Mouse (Mus musculus): ENCODE data around the gene Trpm1. TPM values are rescaled to one million over a fixed set of nuclear protein-coding genes. Genes with fewer than 3 reads are reported as not detected.

Trpm1 gene
- polyA plus RNA-seq, 1 experiment, result 0.15 TPM

DNA sequence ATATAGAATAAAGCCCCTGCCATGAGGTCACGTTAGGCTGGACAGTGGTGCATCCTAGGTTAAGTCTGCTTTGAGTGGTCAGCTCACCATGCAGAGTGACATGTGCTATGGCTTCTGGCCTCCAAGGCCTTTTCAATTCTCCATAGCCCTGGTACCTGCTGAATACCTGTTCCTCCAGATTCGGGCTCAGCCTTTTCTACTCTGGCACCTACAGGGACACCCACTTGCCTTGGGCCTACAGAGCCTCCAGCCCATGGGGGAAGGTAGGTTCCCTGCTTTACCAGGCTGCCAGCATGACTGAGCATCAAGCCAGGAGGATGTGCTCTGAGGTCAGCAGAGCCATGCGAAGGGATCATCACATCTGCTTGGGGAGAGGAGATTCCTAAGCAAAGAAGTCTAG is 9.5 kb downstream of the Trpm1 start:
- Histone ChIP-seq H3K27ac (ENCODE audit: insufficient read depth, low read length) (no peak overlapping the region), H3K4me1 (ENCODE audit: control insufficient read depth, insufficient read depth, low read length) (peaks cover 10% of the 10 kb centered on the region; the same call in 1 of the 2 replicates), H3K4me3 (ENCODE audit: insufficient read depth, low read length) (no peak overlapping the region)
- TF ChIP-seq CTCF (IDR thresholded peaks at IDR 0.05; ENCODE audit: extremely low read depth, insufficient read depth, low read length) (no peak), POLR2A (IDR thresholded peaks at IDR 0.05; ENCODE audit: extremely low read depth, insufficient read depth, low read length) (no peak)

DNA sequence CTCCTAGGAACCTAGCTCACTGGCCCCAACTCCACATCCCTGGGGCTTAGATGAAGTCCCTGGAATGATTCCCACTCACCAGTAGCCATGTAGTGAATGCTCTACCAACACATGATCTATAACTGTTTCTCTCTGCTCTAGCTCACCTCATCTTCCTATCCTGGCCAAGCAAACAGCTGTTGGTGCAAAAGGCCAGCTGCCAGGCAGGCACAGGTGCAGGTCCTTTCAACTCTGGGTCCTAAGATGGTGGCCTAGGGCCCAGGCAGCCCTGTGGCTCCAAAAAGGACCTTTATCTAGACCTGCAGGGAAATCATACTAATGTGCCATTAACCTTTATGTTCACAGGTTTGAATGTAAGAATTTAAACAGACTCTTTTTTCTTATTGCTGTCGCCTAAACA is 10.3 kb downstream of the Trpm1 start:
- H3K27ac ChIP-seq (ENCODE audit: insufficient read depth, low read length), result no peak overlapping the region
- H3K4me1 ChIP-seq (ENCODE audit: control insufficient read depth, insufficient read depth, low read length), result peaks cover 7% of the 10 kb centered on the region; the same call in 1 of the 2 replicates
- H3K4me3 ChIP-seq (ENCODE audit: insufficient read depth, low read length), result no peak overlapping the region
- TF ChIP-seq CTCF (IDR thresholded peaks at IDR 0.05; ENCODE audit: extremely low read depth, insufficient read depth, low read length) (no peak), POLR2A (IDR thresholded peaks at IDR 0.05; ENCODE audit: extremely low read depth, insufficient read depth, low read length) (no peak)

DNA sequence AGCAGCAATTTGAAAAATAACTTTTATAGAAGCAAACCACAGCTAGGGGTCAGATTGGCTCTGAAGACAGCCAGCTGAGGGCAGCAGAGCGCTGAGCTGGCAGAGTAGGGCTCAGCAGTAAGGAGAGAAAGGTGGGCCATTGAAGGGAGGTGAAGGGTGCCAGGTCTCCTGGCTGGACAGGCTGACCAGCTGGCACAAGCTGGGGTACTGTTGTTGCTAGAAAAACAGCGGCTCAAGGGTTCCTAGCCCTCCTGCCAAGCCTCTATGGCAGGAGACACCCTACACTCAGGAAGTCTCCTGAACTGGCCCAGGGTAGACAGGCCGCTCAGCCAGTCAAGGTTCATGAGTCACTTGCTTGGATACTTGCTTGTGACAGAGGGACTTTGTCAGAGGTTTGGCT is 11.4 kb downstream of the Trpm1 start:
- TF ChIP-seq CTCF (IDR thresholded peaks at IDR 0.05; ENCODE audit: extremely low read depth, insufficient read depth, low read length) (peak; percentile 91), POLR2A (IDR thresholded peaks at IDR 0.05; ENCODE audit: extremely low read depth, insufficient read depth, low read length) (no peak)
- peaks cover 3% of the 10 kb centered on the region; the same call in 1 of the 2 replicates for H3K4me1 ChIP-seq (ENCODE audit: control insufficient read depth, insufficient read depth, low read length)
- no peak overlapping the region for H3K4me3 ChIP-seq (ENCODE audit: insufficient read depth, low read length)
- H3K27ac ChIP-seq (ENCODE audit: insufficient read depth, low read length), result no peak overlapping the region

DNA sequence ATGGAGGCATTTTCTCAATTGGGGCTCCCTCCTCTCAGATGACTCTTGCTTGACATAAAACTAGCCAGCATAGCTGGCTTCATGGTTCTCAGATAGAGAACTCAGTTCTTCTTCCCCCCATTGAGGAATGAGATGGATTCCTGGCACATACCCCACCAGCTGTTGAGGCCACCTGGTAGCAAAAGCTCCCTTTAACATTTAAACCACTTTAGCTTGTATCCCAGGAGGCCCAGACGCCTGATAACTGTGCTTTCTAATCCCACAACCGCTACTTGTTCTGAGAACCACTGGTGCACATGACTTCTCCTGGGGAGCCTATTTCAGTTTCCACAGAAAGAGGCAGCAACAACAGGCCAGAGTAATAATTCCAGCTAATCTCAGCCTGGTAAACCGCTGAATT is 12.4 kb downstream of the Trpm1 start:
- TF ChIP-seq CTCF (IDR thresholded peaks at IDR 0.05; ENCODE audit: extremely low read depth, insufficient read depth, low read length), result no peak
- no peak for TF ChIP-seq POLR2A (IDR thresholded peaks at IDR 0.05; ENCODE audit: extremely low read depth, insufficient read depth, low read length)
- Histone ChIP-seq H3K4me1 (ENCODE audit: control insufficient read depth, insufficient read depth, low read length) (no peaks in the 10 kb centered on the region; the same call in 1 of the 2 replicates), H3K27ac (ENCODE audit: insufficient read depth, low read length) (no peak overlapping the region), H3K4me3 (ENCODE audit: insufficient read depth, low read length) (no peak overlapping the region)

DNA sequence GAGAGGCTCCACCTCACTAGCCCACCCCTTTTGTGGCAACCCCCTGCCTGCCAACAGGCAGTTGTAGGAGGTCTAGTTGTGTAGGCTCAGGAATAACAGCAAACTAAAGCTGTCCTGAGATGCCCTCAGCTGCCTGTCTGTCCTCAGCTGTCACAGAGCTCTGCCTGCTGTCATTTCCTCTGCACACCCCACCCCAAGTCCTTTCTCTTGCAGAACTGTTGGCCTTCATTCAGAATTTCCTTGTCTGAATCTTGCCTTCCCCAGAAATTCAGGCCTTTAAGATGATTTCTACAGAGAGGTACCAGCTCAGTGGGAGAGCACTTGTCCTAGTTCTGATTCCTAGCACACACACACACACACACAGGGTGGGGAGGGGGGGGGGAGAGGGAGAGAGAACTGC is 13.1 kb downstream of the Trpm1 start:
- Histone ChIP-seq H3K27ac (ENCODE audit: insufficient read depth, low read length) (no peak overlapping the region), H3K4me3 (ENCODE audit: insufficient read depth, low read length) (no peak overlapping the region), H3K4me1 (ENCODE audit: control insufficient read depth, insufficient read depth, low read length) (no peaks in the 10 kb centered on the region; the same call in 1 of the 2 replicates)
- TF ChIP-seq POLR2A (IDR thresholded peaks at IDR 0.05; ENCODE audit: extremely low read depth, insufficient read depth, low read length), result no peak
- no peak for TF ChIP-seq CTCF (IDR thresholded peaks at IDR 0.05; ENCODE audit: extremely low read depth, insufficient read depth, low read length)

DNA sequence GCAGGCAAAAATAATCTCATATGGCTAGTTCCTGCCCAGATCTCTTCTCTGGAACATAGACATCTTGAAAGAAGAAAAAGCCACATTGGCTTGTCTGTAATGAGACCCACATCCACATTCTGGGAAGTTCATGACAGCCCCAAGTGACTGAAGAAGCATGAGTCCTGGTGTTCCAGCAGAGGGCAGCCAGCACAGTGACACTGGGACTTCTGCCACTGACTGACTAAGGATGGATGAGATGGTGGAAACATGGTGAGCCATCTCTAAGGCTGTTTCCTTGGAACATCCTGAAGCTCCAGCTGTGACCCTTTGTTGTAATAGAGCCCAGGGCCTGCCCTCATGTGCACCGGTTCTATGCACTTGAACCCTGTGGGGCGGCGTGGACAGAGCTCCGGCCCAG is 25.7 kb downstream of the Trpm1 start:
- Histone ChIP-seq H3K27ac (ENCODE audit: insufficient read depth, low read length) (no peak overlapping the region), H3K4me3 (ENCODE audit: insufficient read depth, low read length) (no peak overlapping the region), H3K4me1 (ENCODE audit: control insufficient read depth, insufficient read depth, low read length) (no peaks in the 10 kb centered on the region)
- peak; percentile 21; the same call in 1 of the 2 replicates for TF ChIP-seq CTCF (IDR thresholded peaks at IDR 0.05; ENCODE audit: extremely low read depth, insufficient read depth, low read length)
- no peak for TF ChIP-seq POLR2A (IDR thresholded peaks at IDR 0.05; ENCODE audit: extremely low read depth, insufficient read depth, low read length)

DNA sequence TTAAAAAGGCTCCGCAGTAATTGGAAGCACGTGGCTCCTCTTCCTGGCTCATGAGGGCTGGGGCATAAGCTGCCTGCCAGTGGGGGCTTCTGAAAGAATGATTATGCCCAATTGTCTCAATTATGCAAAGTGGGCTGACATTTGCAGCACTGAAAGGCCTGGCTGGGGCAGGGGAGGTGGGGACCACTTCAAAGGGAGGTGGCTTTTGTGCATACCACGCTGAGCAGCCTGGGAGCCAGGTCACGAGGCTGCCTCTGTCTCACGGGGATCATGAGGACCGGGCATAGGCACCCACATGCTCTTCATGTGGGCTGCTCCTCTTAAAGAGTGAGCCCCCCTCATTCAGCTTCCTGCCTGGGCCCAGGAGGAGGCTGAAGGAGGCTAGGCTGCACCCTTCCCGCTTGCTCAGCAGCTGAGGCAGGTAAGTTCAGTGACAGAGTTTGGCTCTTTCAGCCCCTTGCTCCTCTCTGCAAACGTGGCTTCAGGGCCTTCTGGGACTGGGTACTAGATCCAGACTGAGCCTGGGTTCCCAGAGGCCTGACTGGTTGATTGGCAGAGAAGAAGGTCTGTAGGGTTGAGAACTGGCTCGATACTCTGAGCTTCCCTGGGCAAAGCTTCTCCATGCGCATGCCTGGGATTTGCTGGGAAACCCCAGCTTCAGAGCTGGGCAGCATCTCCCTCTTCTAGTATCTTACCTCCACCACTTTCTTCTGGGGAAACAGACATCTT is 31.7 kb downstream of the Trpm1 start:
- no peak for TF ChIP-seq POLR2A (IDR thresholded peaks at IDR 0.05; ENCODE audit: extremely low read depth, insufficient read depth, low read length)
- TF ChIP-seq CTCF (IDR thresholded peaks at IDR 0.05; ENCODE audit: extremely low read depth, insufficient read depth, low read length), result no peak
- Histone ChIP-seq H3K27ac (ENCODE audit: insufficient read depth, low read length) (no peak overlapping the region), H3K4me3 (ENCODE audit: insufficient read depth, low read length) (no peak overlapping the region), H3K4me1 (ENCODE audit: control insufficient read depth, insufficient read depth, low read length) (no peaks in the 10 kb centered on the region)

DNA sequence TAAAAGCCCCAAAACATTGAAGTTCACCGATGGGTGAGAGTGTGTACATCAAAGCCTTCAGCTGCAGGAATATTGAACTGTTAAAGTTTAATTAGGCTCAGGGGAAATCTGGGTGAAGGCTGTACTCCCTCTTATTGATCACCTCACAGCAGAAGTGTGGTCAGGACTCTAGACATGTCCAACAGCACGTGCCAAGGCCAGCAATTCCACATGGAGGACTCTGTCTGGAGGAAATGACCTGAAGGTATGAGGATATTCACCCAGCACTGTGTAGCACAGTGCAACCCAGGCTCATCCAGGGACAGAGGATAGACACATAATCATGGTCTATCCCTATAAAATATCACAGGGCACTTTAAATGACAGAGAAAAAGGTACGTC is 32.3 kb downstream of the Trpm1 start:
- Histone ChIP-seq H3K4me1 (ENCODE audit: control insufficient read depth, insufficient read depth, low read length) (no peaks in the 10 kb centered on the region), H3K4me3 (ENCODE audit: insufficient read depth, low read length) (no peak overlapping the region), H3K27ac (ENCODE audit: insufficient read depth, low read length) (no peak overlapping the region)
- TF ChIP-seq CTCF (IDR thresholded peaks at IDR 0.05; ENCODE audit: extremely low read depth, insufficient read depth, low read length), result no peak
- TF ChIP-seq POLR2A (IDR thresholded peaks at IDR 0.05; ENCODE audit: extremely low read depth, insufficient read depth, low read length), result no peak

DNA sequence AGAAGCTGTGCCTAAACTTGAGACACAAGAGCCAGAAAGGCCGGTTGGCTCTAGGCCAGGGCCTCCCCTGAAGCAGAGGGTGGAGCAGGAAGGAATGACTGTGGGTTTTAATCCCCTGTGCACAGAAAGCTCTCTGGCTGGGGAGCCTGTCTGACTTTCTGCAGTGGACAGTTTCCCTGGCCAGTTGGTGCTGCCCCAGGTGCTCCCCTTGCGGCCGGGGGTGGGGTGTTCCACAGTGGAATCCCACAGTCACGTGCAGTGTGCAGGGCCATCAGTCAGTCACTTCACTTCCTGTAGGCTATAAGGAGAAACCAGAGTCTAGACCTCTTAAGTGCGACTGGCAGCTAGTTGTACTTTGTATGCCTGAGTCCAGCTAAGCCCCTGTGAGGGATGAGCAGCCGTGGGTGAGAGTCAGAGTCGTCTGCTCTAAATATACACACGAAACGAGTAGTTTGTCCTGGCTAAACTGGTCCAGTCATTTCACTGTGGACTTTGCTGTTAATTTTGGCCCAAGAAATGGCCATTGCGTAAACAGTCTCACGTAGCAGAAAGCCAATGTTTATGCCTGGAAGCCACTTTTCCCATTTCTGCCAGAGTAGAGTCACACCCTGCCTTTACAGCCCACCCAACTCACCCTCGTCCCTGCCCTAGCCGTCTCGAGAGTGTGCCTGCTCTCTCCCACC is 38.8 kb downstream of the Trpm1 start:
- H3K4me3 ChIP-seq (ENCODE audit: insufficient read depth, low read length), result no peak overlapping the region
- no peak overlapping the region for H3K27ac ChIP-seq (ENCODE audit: insufficient read depth, low read length)
- TF ChIP-seq CTCF (IDR thresholded peaks at IDR 0.05; ENCODE audit: extremely low read depth, insufficient read depth, low read length) (no peak), POLR2A (IDR thresholded peaks at IDR 0.05; ENCODE audit: extremely low read depth, insufficient read depth, low read length) (no peak)
- H3K4me1 ChIP-seq (ENCODE audit: control insufficient read depth, insufficient read depth, low read length), result no peaks in the 10 kb centered on the region

DNA sequence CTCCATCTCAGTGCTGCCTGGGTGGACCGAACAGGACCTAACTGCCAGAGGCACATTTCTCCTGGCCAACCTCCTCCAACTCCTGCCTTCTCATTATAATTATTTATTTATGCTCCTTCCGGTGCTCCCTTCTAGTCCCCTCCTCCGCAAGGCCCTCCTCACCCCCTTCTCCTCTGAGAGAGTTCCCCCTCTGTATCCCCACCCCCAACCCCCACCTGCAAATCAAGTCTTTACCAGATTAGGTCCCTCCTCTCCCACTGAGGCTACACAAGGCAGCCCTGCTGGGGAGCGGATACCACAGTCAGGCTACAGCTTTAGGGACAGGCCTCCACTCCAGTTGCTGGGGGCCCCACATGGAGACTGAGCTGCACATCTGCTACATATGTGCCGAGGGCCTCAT is 39.8 kb downstream of the Trpm1 start:
- H3K4me1 ChIP-seq (ENCODE audit: control insufficient read depth, insufficient read depth, low read length), result no peaks in the 10 kb centered on the region
- H3K4me3 ChIP-seq (ENCODE audit: insufficient read depth, low read length), result no peak overlapping the region
- no peak overlapping the region for H3K27ac ChIP-seq (ENCODE audit: insufficient read depth, low read length)
- no peak for TF ChIP-seq POLR2A (IDR thresholded peaks at IDR 0.05; ENCODE audit: extremely low read depth, insufficient read depth, low read length)
- TF ChIP-seq CTCF (IDR thresholded peaks at IDR 0.05; ENCODE audit: extremely low read depth, insufficient read depth, low read length), result no peak
